Mouse (Mus musculus) intestine, postnatal 0 days (tissue): ENCODE data around the gene Prmt7. TPM values are rescaled to one million over a fixed set of nuclear protein-coding genes. Genes with fewer than 3 reads are reported as not detected.

ENCODE experiments used
- ATAC-seq: fragments of 200-750 bp; cut with Nextera tagmentation; 2 replicates; pipeline ENCODE4 v1.8.0; 2017; ENCODE audit warnings: mild to moderate bottlenecking, moderate TSS enrichment, moderate library complexity
- H3K27ac ChIP-seq: fragments of 300-500 bp; sonication (generic); 2 replicates; pipeline ENCODE4 v1.5.1; 2014; ENCODE audit warnings: mild to moderate bottlenecking, low read depth, low read length, moderate library complexity
- H3K27me3 ChIP-seq: fragments of 300-500 bp; sonication (generic); replicated peaks from 2 replicates; pipeline ENCODE4 v1.6.1; 2014; ENCODE audit warnings: low read length, mixed read lengths; ENCODE audit not compliant: control insufficient read depth, insufficient read depth
- H3K36me3 ChIP-seq: fragments of 300-500 bp; sonication (generic); 2 replicates; pipeline ENCODE4 v1.6.1; 2014; ENCODE audit warnings: mild to moderate bottlenecking, moderate library complexity; ENCODE audit not compliant: control insufficient read depth, insufficient read depth
- H3K4me1 ChIP-seq: fragments of 300-500 bp; sonication (generic); replicated peaks from 2 replicates; pipeline ENCODE4 v1.6.1; 2014; ENCODE audit warnings: antibody characterized with exemption, low read length, mixed read lengths; ENCODE audit not compliant: control insufficient read depth, insufficient read depth
- H3K4me2 ChIP-seq: fragments of 300-500 bp; sonication (generic); replicated peaks from 2 replicates; pipeline ENCODE4 v1.6.1; 2014; ENCODE audit warnings: low read depth, mild to moderate bottlenecking, moderate library complexity
- H3K4me3 ChIP-seq: fragments of 300-500 bp; sonication (generic); 2 replicates; pipeline ENCODE4 v1.5.1; 2014; ENCODE audit warnings: low read depth, low read length
- H3K9ac ChIP-seq: fragments of 300-500 bp; sonication (generic); 2 replicates; pipeline ENCODE4 v1.6.1; 2014; ENCODE audit warnings: mild to moderate bottlenecking, low read depth, low read length
- H3K9me3 ChIP-seq: fragments of 300-500 bp; sonication (generic); 2 replicates; pipeline ENCODE4 v1.6.1; 2016; ENCODE audit warnings: mixed run types; ENCODE audit not compliant: control insufficient read depth
- CTCF ChIP-seq: sonication (generic); IDR thresholded peaks from 2 replicates; pipeline ENCODE4 v1.5.1; 2016; ENCODE audit warnings: low read depth, mild to moderate bottlenecking, control low read depth, antibody characterized with exemption, moderate library complexity
- WGBS: fragments of 180-500 bp; shearing (Covaris S2); extraction: QIAGEN DNeasy Blood & Tissue Kit; methylation state at CpG from one replicate; pipeline ENCODE4 v1.1.7; 2014; 5-methylcytosine and 5-hydroxymethylcytosine counted together
- polyA plus RNA-seq: library from polyadenylated mRNA; unstranded; fragments of >200 nt; fragmentation: Nextera tagmentation; extraction: Ambion mirVana; gene quantifications from 2 replicates; pipeline ENCODE4 v1.2.1, GENCODE M21; 2015

Gene Prmt7
- polyA plus RNA-seq, 1 experiment from 2014 or later = 11.7 TPM

GRCm38 (mm10) chr8:106169934-106170480 is 40.7 kb upstream of the Prmt7 start:
- Histone ChIP-seq H3K27me3 (no peaks in the 10 kb centered on the region), H3K9me3 (no peaks in the 10 kb centered on the region), H3K27ac (no peak overlapping the region), H3K36me3 (no peaks in the 10 kb centered on the region), H3K4me2 (peak overlapping the region; percentile 94), H3K4me3 (peak overlapping the region; percentile 72), H3K9ac (0 out of 2 replicates have a peak overlapping the region, but pooled peaks have one; percentile 62), H3K4me1 (no peaks in the 10 kb centered on the region)
- 25% methylated on average over 6 of the region's 6 CpGs for WGBS
- ATAC-seq = no peak
- TF ChIP-seq CTCF = peak; percentile 33; the same call in 1 of the 2 replicates

GRCm38 (mm10) chr8:106173566-106173965 is 37.2 kb upstream of the Prmt7 start:
- TF ChIP-seq CTCF = no peak
- Histone ChIP-seq H3K27me3 (no peaks in the 10 kb centered on the region), H3K9ac (no peak overlapping the region), H3K4me1 (0 out of 2 replicates have a peak, but pooled peaks cover 3% of the 10 kb centered on the region), H3K27ac (no peak overlapping the region), H3K36me3 (no peaks in the 10 kb centered on the region), H3K4me3 (no peak overlapping the region), H3K4me2 (no peak overlapping the region), H3K9me3 (no peaks in the 10 kb centered on the region)
- ATAC-seq = no peak
- WGBS = 87% methylated on average over 3 of the region's 3 CpGs

GRCm38 (mm10) chr8:106176891-106177290 is 33.8 kb upstream of the Prmt7 start:
- Histone ChIP-seq H3K9ac (no peak overlapping the region), H3K4me3 (no peak overlapping the region), H3K36me3 (0 out of 2 replicates have a peak, but pooled peaks cover 5% of the 10 kb centered on the region), H3K9me3 (no peaks in the 10 kb centered on the region), H3K27ac (no peak overlapping the region), H3K4me1 (0 out of 2 replicates have a peak, but pooled peaks cover 3% of the 10 kb centered on the region), H3K4me2 (no peak overlapping the region), H3K27me3 (no peaks in the 10 kb centered on the region)
- no peak for ATAC-seq
- 43% methylated on average over 1 of the region's 1 CpGs for WGBS
- TF ChIP-seq CTCF = no peak

GRCm38 (mm10) chr8:106177594-106177993 is 33.1 kb upstream of the Prmt7 start:
- TF ChIP-seq CTCF = no peak
- ATAC-seq = no peak
- 0 out of 2 replicates have a peak, but pooled peaks cover 3% of the 10 kb centered on the region for H3K4me1 ChIP-seq
- H3K4me3 ChIP-seq = no peak overlapping the region
- H3K9ac ChIP-seq = no peak overlapping the region
- no peaks in the 10 kb centered on the region for H3K27me3 ChIP-seq
- WGBS = 66% methylated on average over 1 of the region's 1 CpGs
- H3K9me3 ChIP-seq = no peaks in the 10 kb centered on the region
- H3K36me3 ChIP-seq = peaks cover 5% of the 10 kb centered on the region; the same call in 1 of the 2 replicates
- H3K4me2 ChIP-seq = no peak overlapping the region
- no peak overlapping the region for H3K27ac ChIP-seq

GRCm38 (mm10) chr8:106178428-106178827 is 32.3 kb upstream of the Prmt7 start:
- H3K4me3 ChIP-seq = no peak overlapping the region
- no peak for TF ChIP-seq CTCF
- H3K36me3 ChIP-seq = peaks cover 5% of the 10 kb centered on the region; the same call in 1 of the 2 replicates
- no peak for ATAC-seq
- 0 out of 2 replicates have a peak, but pooled peaks cover 3% of the 10 kb centered on the region for H3K4me1 ChIP-seq
- no peak overlapping the region for H3K4me2 ChIP-seq
- WGBS = 54% methylated on average over 2 of the region's 2 CpGs
- H3K9ac ChIP-seq = no peak overlapping the region
- no peaks in the 10 kb centered on the region for H3K27me3 ChIP-seq
- H3K9me3 ChIP-seq = no peaks in the 10 kb centered on the region
- no peak overlapping the region for H3K27ac ChIP-seq

GRCm38 (mm10) chr8:106185628-106186270 is 25.0 kb upstream of the Prmt7 start:
- Histone ChIP-seq H3K4me1 (no peaks in the 10 kb centered on the region), H3K9me3 (no peaks in the 10 kb centered on the region), H3K4me3 (no peak overlapping the region), H3K27me3 (no peaks in the 10 kb centered on the region), H3K4me2 (no peak overlapping the region), H3K27ac (no peak overlapping the region), H3K9ac (no peak overlapping the region), H3K36me3 (no peaks in the 10 kb centered on the region; the same call in 1 of the 2 replicates)
- 90% methylated on average over 8 of the region's 8 CpGs for WGBS
- TF ChIP-seq CTCF = no peak
- ATAC-seq = no peak
